Mouse (Mus musculus) E14TG2a.4 (cell line): ENCODE data around the gene Mymk.

Experiments used
- H3K27me3 ChIP-seq: 2 replicates; pipeline ENCODE4 v1.6.1; 2014; ENCODE audit warnings: low read length, control low read depth; ENCODE audit not compliant: insufficient read depth
- H3K36me3 ChIP-seq: 2 replicates; pipeline ENCODE4 v1.6.1; 2014; ENCODE audit warnings: low read length, control low read depth; ENCODE audit not compliant: insufficient read depth
- H3K4me1 ChIP-seq: replicated peaks from 2 replicates; pipeline ENCODE4 v1.6.1; 2014; ENCODE audit warnings: low read depth, low read length, control low read depth
- H3K4me3 ChIP-seq: replicated peaks from 2 replicates; pipeline ENCODE4 v1.5.1; 2014; ENCODE audit warnings: mild to moderate bottlenecking, low read length
- H3K9me3 ChIP-seq: 2 replicates; pipeline ENCODE4 v1.6.1; 2014; ENCODE audit warnings: low read length, control low read depth
- CTCF ChIP-seq: conservative IDR thresholded peaks from 2 replicates; pipeline ENCODE4 v1.5.1; 2014; ENCODE audit warnings: low read length
- NANOG ChIP-seq: IDR thresholded peaks from 2 replicates; pipeline ENCODE4 v1.6.1; 2014; ENCODE audit warnings: borderline replicate concordance, low read length, mixed read lengths
- POU5F1 ChIP-seq: IDR thresholded peaks from 2 replicates; pipeline ENCODE4 v1.6.1; 2014; ENCODE audit warnings: low read length, borderline replicate concordance

The Mymk gene

GRCm38 (mm10) chr2:27058251-27058650 is 13.7 kb downstream of the Mymk start:
- Histone ChIP-seq H3K4me1 (no peaks in the 10 kb centered on the region), H3K36me3 (no peaks in the 10 kb centered on the region), H3K9me3 (no peaks in the 10 kb centered on the region), H3K27me3 (no peaks in the 10 kb centered on the region), H3K4me3 (no peak overlapping the region)
- no peak for TF ChIP-seq NANOG
- TF ChIP-seq POU5F1 = no peak
- TF ChIP-seq CTCF = no peak

GRCm38 (mm10) chr2:27049408-27049807 is 22.6 kb downstream of the Mymk start:
- no peak overlapping the region for H3K4me3 ChIP-seq
- H3K36me3 ChIP-seq = no peaks in the 10 kb centered on the region
- H3K27me3 ChIP-seq = no peaks in the 10 kb centered on the region
- TF ChIP-seq NANOG (no peak), CTCF (no peak), POU5F1 (no peak)
- H3K9me3 ChIP-seq = no peaks in the 10 kb centered on the region
- no peaks in the 10 kb centered on the region for H3K4me1 ChIP-seq

- no peaks in the 10 kb centered on the region for H3K27me3 ChIP-seq
- no peak overlapping the region for H3K4me3 ChIP-seq
- no peaks in the 10 kb centered on the region for H3K9me3 ChIP-seq
- no peak for TF ChIP-seq NANOG
- TF ChIP-seq POU5F1 = no peak
- no peak for TF ChIP-seq CTCF
- no peaks in the 10 kb centered on the region for H3K36me3 ChIP-seq
- no peaks in the 10 kb centered on the region for H3K4me1 ChIP-seq
Measured at GRCm38 (mm10) chr2:27045979-27046770, 25.8 kb downstream of the Mymk start.

DNA sequence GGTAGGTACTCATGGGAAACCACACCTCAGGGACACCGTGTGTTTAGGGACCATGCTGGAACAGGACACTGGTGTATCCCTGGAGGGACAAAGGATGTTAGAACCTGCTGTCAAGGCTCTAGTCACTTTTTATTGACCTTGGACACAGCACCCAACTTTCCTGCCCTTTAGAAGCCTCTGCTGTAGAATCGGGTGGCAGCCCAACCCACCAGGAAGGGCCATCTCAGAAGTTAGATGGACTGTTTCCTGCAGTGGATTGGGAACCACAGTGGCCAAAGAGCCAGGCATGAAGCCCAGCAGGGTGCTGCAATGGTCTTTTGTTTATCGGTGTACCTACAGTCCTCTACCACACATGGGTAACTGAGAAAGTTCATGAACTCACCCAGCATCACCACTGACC is 27.3 kb downstream of the Mymk start:
- TF ChIP-seq CTCF = no peak
- TF ChIP-seq NANOG = no peak
- no peak for TF ChIP-seq POU5F1
- Histone ChIP-seq H3K4me3 (no peak overlapping the region), H3K4me1 (no peaks in the 10 kb centered on the region), H3K36me3 (no peaks in the 10 kb centered on the region), H3K27me3 (no peaks in the 10 kb centered on the region), H3K9me3 (no peaks in the 10 kb centered on the region)

DNA sequence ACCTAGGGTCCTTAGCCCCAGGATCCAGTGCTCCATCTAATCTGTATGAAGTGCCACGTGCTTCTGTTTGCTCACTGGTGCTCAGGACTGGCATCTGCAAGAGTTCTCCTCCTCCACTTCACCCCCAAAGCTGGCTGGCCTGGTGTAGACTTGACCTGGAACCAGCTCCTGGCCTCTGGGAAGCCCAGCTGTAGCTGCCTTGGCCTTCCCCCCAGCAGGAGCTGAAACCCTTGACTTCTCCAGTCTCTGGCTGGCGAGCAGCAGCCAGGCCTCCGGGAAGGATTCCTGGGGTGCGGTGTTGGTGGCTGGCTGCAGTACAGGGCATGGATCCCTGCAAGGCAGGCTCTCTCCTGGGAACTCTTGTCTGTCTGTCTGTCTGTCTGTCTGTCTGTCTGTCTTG is 27.8 kb downstream of the Mymk start:
- Histone ChIP-seq H3K27me3 (no peaks in the 10 kb centered on the region), H3K4me3 (no peak overlapping the region), H3K4me1 (no peaks in the 10 kb centered on the region; the same call in 1 of the 2 replicates), H3K9me3 (no peaks in the 10 kb centered on the region), H3K36me3 (no peaks in the 10 kb centered on the region)
- no peak for TF ChIP-seq POU5F1
- TF ChIP-seq CTCF = no peak
- no peak for TF ChIP-seq NANOG

GRCm38 (mm10) chr2:27043461-27043860 is 28.5 kb downstream of the Mymk start:
- H3K27me3 ChIP-seq = no peaks in the 10 kb centered on the region
- H3K4me1 ChIP-seq = peaks cover 1% of the 10 kb centered on the region; the same call in 1 of the 2 replicates
- TF ChIP-seq POU5F1 (no peak), NANOG (no peak), CTCF (peak; percentile 58)
- no peaks in the 10 kb centered on the region for H3K36me3 ChIP-seq
- no peaks in the 10 kb centered on the region for H3K9me3 ChIP-seq
- H3K4me3 ChIP-seq = no peak overlapping the region

DNA sequence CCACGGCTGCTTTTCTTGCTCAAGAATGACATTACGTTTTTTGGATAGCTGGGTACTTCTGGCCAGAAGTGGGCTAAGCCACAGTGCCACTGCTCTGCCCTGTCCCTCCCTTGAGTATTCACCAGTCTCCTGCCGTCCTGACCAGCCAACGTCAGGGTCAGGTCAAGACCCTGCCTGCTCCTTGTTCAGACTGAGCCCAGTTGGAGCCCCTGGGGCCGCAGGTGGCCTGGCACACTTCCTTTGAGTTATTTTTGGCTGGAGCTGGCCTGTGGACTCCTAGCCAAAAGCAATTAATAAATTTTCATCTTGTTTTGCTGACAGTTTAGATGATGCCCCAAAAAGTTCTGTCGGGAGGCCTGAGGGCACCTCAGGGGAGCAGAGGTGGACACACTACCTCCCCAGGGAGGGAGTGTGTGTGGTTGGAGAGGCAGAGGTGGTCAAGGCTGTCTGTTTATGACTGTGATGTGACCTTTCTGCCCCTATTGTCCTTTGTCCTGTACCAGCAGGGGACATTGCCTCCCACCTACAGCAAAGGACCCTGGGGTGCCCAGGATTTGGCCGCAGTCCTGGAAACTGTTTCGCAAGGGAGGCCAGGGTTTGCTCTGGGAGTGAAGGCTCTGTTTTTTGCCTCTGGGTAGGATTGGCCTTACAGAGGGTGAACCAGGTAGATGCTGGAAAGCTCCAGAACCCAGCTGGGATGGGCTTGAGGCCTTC is 29.7 kb downstream of the Mymk start:
- no peaks in the 10 kb centered on the region for H3K9me3 ChIP-seq
- H3K4me1 ChIP-seq = peaks cover 6% of the 10 kb centered on the region
- H3K27me3 ChIP-seq = no peaks in the 10 kb centered on the region
- no peaks in the 10 kb centered on the region for H3K36me3 ChIP-seq
- TF ChIP-seq POU5F1 = no peak
- TF ChIP-seq CTCF = no peak
- TF ChIP-seq NANOG = no peak
- no peak overlapping the region for H3K4me3 ChIP-seq

GRCm38 (mm10) chr2:27039286-27039685 is 32.7 kb downstream of the Mymk start:
- Histone ChIP-seq H3K9me3 (no peaks in the 10 kb centered on the region), H3K27me3 (0 out of 2 replicates have a peak, but pooled peaks cover 3% of the 10 kb centered on the region), H3K4me1 (peaks cover 14% of the 10 kb centered on the region), H3K36me3 (no peaks in the 10 kb centered on the region), H3K4me3 (no peak overlapping the region)
- peak; percentile 60 for TF ChIP-seq CTCF
- no peak for TF ChIP-seq NANOG
- TF ChIP-seq POU5F1 = no peak

- Histone ChIP-seq H3K4me1 (peaks cover 14% of the 10 kb centered on the region), H3K4me3 (no peak overlapping the region), H3K36me3 (no peaks in the 10 kb centered on the region), H3K9me3 (no peaks in the 10 kb centered on the region), H3K27me3 (0 out of 2 replicates have a peak, but pooled peaks cover 3% of the 10 kb centered on the region)
- TF ChIP-seq CTCF (peak; percentile 98), NANOG (no peak), POU5F1 (no peak)
Measured at GRCm38 (mm10) chr2:27038596-27038995, 33.4 kb downstream of the Mymk start.
